Mouse (Mus musculus) cortical plate, adult 2 months (tissue): ENCODE measurements at regions not wholly inside any gene's neighbourhood (a gene's known extent, or its start where the extent isn't known, plus 50 kb on each side); places are given as distances from the start of the nearest gene placed in this dataset.

ENCODE experiments used
- CTCF ChIP-seq: fragments of 200-500 bp; IDR thresholded peaks from 2 replicates; pipeline ENCODE4 v1.5.1; 2011; ENCODE audit warnings: mild to moderate bottlenecking, control low read depth, low read length; ENCODE audit not compliant: insufficient read depth; ENCODE audit errors: extremely low read depth
- POLR2A ChIP-seq: fragments of 200-500 bp; IDR thresholded peaks from 2 replicates; pipeline ENCODE4 v1.6.1; 2011; ENCODE audit warnings: mild to moderate bottlenecking, low read length, control low read depth; ENCODE audit not compliant: insufficient read depth; ENCODE audit errors: extremely low read depth

DNA sequence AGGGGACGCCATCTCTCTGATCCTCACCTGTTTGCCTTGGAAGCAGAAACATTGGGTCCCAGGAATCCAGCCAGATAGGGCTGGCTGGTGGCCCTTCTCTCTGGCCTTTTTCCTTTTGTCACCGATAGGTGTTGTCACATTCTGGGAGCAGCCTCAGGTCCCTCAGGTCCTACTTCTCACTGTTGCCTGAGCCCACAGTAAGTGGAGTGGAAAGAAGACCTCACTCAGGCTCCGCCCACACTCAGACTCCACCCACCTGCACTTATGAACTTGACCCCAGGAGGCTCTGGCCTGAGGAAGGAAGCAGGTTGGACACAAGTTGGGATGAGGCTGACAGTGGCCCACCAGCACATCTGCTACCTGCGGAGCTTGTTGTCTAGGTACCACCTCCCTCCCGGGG, 54.8 kb upstream of the Col13a1 start:
- TF ChIP-seq CTCF: no peak
- TF ChIP-seq POLR2A: no peak
